Mouse (Mus musculus) liver, postnatal 0 days (tissue): ENCODE data around the gene F12.

Experiments used
- CTCF ChIP-seq: sonication (generic); IDR thresholded peaks from 2 replicates; pipeline ENCODE4 v1.5.1; 2016; ENCODE audit warnings: antibody characterized with exemption, low read depth
- EP300 ChIP-seq: IDR thresholded peaks from 2 replicates; pipeline ENCODE4 v1.6.1; 2016; ENCODE audit warnings: antibody characterized with exemption, low read depth, mild to moderate bottlenecking

GRCm38 (mm10) chr13:55381790-55382189, 44.8 kb downstream of the F12 start:
- TF ChIP-seq CTCF (no peak), EP300 (no peak)
